17 mouse cellular contexts compared by ENCODE assay signal in genomic region chr7:118236949-118237348, GRCm38 (mm10). TPM values are rescaled to one million over a fixed set of nuclear protein-coding genes. Genes with fewer than 3 reads are reported as not detected.
DNase-seq lines count a peak whose midpoint lies in the region; ATAC-seq and TF ChIP-seq lines count a peak whose summit lies in the region.
"Had no signal": no experiment of that assay in that cellular context is flagged by ENCODE, and none has a peak within 500 bp of the region (broad histone marks: within the 10 kb centered on the region; RNA-seq: fewer than 3 reads in every experiment).

No protein-coding gene starts in this region.

- H3K36me3 ChIP-seq in kidney, adult 2 months (ENCODE audit: control insufficient read depth, insufficient read depth, low read length), result no peaks in the 10 kb centered on the region
- no peaks in the 10 kb centered on the region for H3K36me3 ChIP-seq in kidney, embryonic 14.5 days (ENCODE audit: control insufficient read depth, insufficient read depth, low read length)
- peaks cover 0 to 10% of the 10 kb centered on the region in 2 experiments for H3K36me3 ChIP-seq in CH12.LX (replicated peaks in 1 of 2; ENCODE audit: control insufficient read depth in 1 of 2, insufficient read depth in 1 of 2, low read length in 1 of 2)
- H3K36me3 ChIP-seq: embryonic facial prominence, embryonic 13.5 days; heart, embryonic 10.5 days; lung, embryonic 15.5 days; midbrain, embryonic 10.5 days; stomach, embryonic 15.5 days had no signal

- no peaks in the 10 kb centered on the region for H3K27me3 ChIP-seq in kidney, adult 2 months (replicated peaks; ENCODE audit: control insufficient read depth, insufficient read depth, low read length)
- no peaks in the 10 kb centered on the region for H3K27me3 ChIP-seq in kidney, embryonic 14.5 days (ENCODE audit: control insufficient read depth, insufficient read depth, low read length)
- no peaks in the 10 kb centered on the region for H3K27me3 ChIP-seq in CH12.LX (replicated peaks)
- H3K27me3 ChIP-seq: embryonic facial prominence, embryonic 13.5 days; lung, embryonic 15.5 days; stomach, embryonic 15.5 days had no signal

- peak; percentile 34; the same call in 1 of the 2 replicates for TF ChIP-seq CTCF in kidney, adult 2 months (conservative IDR thresholded peaks at IDR 0.05; ENCODE audit: insufficient read depth, insufficient read length, low read depth, low read length)
- peak; percentile 8; the same call in 1 of the 2 replicates for TF ChIP-seq CTCF in lung, adult 2 months (IDR thresholded peaks at IDR 0.05; ENCODE audit: insufficient read depth, low read length)
- TF ChIP-seq CTCF in CH12.LX (conservative IDR thresholded peaks at IDR 0.05 in 1 of 2, IDR thresholded peaks at IDR 0.05 in 1 of 2; ENCODE audit: low read depth in 2 of 2, low read length in 2 of 2), result peak in 1 of 2 experiments; percentile 25; a peak in 2 of 4 replicates
- 0 out of 2 replicates have a peak, but pooled peaks have one; percentile 8 for TF ChIP-seq CTCF in brain, embryonic 14.5 days (IDR thresholded peaks at IDR 0.05; ENCODE audit: borderline replicate concordance, extremely low read depth, insufficient read depth, insufficient read length)

- no peak overlapping the region for H3K4me2 ChIP-seq in kidney, embryonic 14.5 days (replicated peaks; ENCODE audit: low read depth, low read length)
- H3K4me2 ChIP-seq in CH12.LX (ENCODE audit: insufficient read depth, low read depth, poor library complexity, severe bottlenecking), result no peak overlapping the region
- H3K4me2 ChIP-seq: embryonic facial prominence, embryonic 13.5 days; lung, embryonic 15.5 days; stomach, embryonic 15.5 days had no signal

- H3K9me3 ChIP-seq in kidney, embryonic 14.5 days (ENCODE audit: control insufficient read depth, low read length), result no peaks in the 10 kb centered on the region
- no peaks in the 10 kb centered on the region for H3K9me3 ChIP-seq in CH12.LX (replicated peaks; ENCODE audit: low read length)
- H3K9me3 ChIP-seq: embryonic facial prominence, embryonic 13.5 days; heart, embryonic 10.5 days; limb, embryonic 10.5 days; lung, embryonic 15.5 days; midbrain, embryonic 10.5 days; stomach, embryonic 15.5 days had no signal

- no peak for TF ChIP-seq EP300 in CH12.LX (IDR thresholded peaks at IDR 0.05; ENCODE audit: low read length)

- no peak for DNase-seq in kidney, adult 2 months
- DNase-seq in lung, adult 2 months, result no peak
- no peak for DNase-seq in lung, postnatal 36 days
- no peak for DNase-seq in CH12.LX (ENCODE audit: extremely low read depth)
- DNase-seq in brain, embryonic 14.5 days (ENCODE audit: low read depth), result no peak
- no peak for DNase-seq in ovary, postnatal 36 days (ENCODE audit: low spot score)
- DNase-seq: gastrocnemius, postnatal 25 days; heart, postnatal 4 days; layer of hippocampus, postnatal 36 days had no signal

- peak; percentile 19 for TF ChIP-seq RAD21 in CH12.LX (IDR thresholded peaks at IDR 0.05; ENCODE audit: low read depth, low read length)

- H3K4me3 ChIP-seq in kidney, adult 2 months (ENCODE audit: insufficient read depth, low read depth, low read length), result no peak overlapping the region
- H3K4me3 ChIP-seq in kidney, embryonic 14.5 days (ENCODE audit: low read length), result no peak overlapping the region
- H3K4me3 ChIP-seq in lung, adult 2 months (replicated peaks; ENCODE audit: extremely low read depth, low read depth, low read length), result no peak overlapping the region
- no peak overlapping the region for H3K4me3 ChIP-seq in CH12.LX (replicated peaks in 1 of 3; ENCODE audit: low read depth in 2 of 3, low read length in 2 of 3, poor library complexity in 1 of 3)
- H3K4me3 ChIP-seq: embryonic facial prominence, embryonic 13.5 days; heart, embryonic 10.5 days; limb, embryonic 10.5 days; lung, embryonic 15.5 days; midbrain, embryonic 10.5 days; stomach, embryonic 15.5 days had no signal

- ATAC-seq in kidney, embryonic 14.5 days (ENCODE audit: low FRiP score, low TSS enrichment), result no peak
- ATAC-seq: CD4-positive, CD25-positive, alpha-beta regulatory T cell, adult 4 months had no signal

- H3K9ac ChIP-seq in kidney, embryonic 14.5 days (ENCODE audit: low read depth, low read length), result no peak overlapping the region
- H3K9ac ChIP-seq in CH12.LX (ENCODE audit: insufficient read depth, low read depth), result no peak overlapping the region
- H3K9ac ChIP-seq: embryonic facial prominence, embryonic 13.5 days; lung, embryonic 15.5 days; stomach, embryonic 15.5 days had no signal

- in situ Hi-C loops in CH12.LX (cut with MboI; ENCODE audit: low pct_ligation_motif_present, low pct_unique_long_range_greater_than_20kb, low sequenced_read_pairs), result no loop called here

- dilution Hi-C loops in CH12.LX (cut with MboI; ENCODE audit: extremely low pct_ligation_motif_present, extremely low pct_unique_long_range_greater_than_20kb, low sequenced_read_pairs), result no loop called here

- TF ChIP-seq POLR2A in kidney, adult 2 months (IDR thresholded peaks at IDR 0.05; ENCODE audit: low read depth, low read length), result no peak
- TF ChIP-seq POLR2A in lung, adult 2 months (IDR thresholded peaks at IDR 0.05; ENCODE audit: borderline replicate concordance, extremely low read depth, low read depth, low read length), result no peak
- no peak for TF ChIP-seq POLR2A in CH12.LX (IDR thresholded peaks at IDR 0.05; ENCODE audit: low read depth, low read length)
- no peak for TF ChIP-seq POLR2A in brain, embryonic 14.5 days (IDR thresholded peaks at IDR 0.05; ENCODE audit: borderline replicate concordance, extremely low read depth, insufficient read depth, insufficient read length, poor library complexity, severe bottlenecking)

- peaks cover 89% of the 10 kb centered on the region for H3K79me2 ChIP-seq in CH12.LX (replicated peaks; ENCODE audit: control insufficient read depth, extremely low read depth, insufficient read depth, poor library complexity, severe bottlenecking)

- peaks cover 23% of the 10 kb centered on the region for H3K4me1 ChIP-seq in kidney, adult 2 months (ENCODE audit: control insufficient read depth, insufficient read depth, low read length)
- H3K4me1 ChIP-seq in kidney, embryonic 14.5 days (ENCODE audit: control insufficient read depth, insufficient read depth, low read length), result peaks cover 6% of the 10 kb centered on the region
- H3K4me1 ChIP-seq in lung, adult 2 months (ENCODE audit: control insufficient read depth, insufficient read depth, low read length), result peaks cover 2% of the 10 kb centered on the region
- peaks cover 4 to 51% of the 10 kb centered on the region in 2 experiments; a peak in 2 of 4 replicates for H3K4me1 ChIP-seq in CH12.LX (ENCODE audit: control insufficient read depth in 1 of 2, insufficient read depth in 2 of 2)
- H3K4me1 ChIP-seq: heart, embryonic 10.5 days; stomach, embryonic 15.5 days had no signal

- no peak overlapping the region for H3K27ac ChIP-seq in kidney, adult 2 months (ENCODE audit: insufficient read depth, low read depth, low read length)
- no peak overlapping the region for H3K27ac ChIP-seq in kidney, embryonic 14.5 days (ENCODE audit: low read depth, low read length)
- H3K27ac ChIP-seq in CH12.LX (ENCODE audit: insufficient read depth, low read depth), result no peak overlapping the region
- H3K27ac ChIP-seq: embryonic facial prominence, embryonic 13.5 days; heart, embryonic 10.5 days; limb, embryonic 10.5 days; lung, embryonic 15.5 days; midbrain, embryonic 10.5 days; stomach, embryonic 15.5 days had no signal

TF ChIP-seq in CH12.LX, 34 proteins besides CTCF, POLR2A, EP300 and RAD21:
- TF ChIP-seq MAFK (IDR thresholded peaks at IDR 0.05; ENCODE audit: insufficient replicate concordance, low read length), result no peak
- no peak for TF ChIP-seq NELFE (IDR thresholded peaks at IDR 0.05; ENCODE audit: low read depth, low read length)
- TF ChIP-seq USF1 (IDR thresholded peaks at IDR 0.05; ENCODE audit: low read depth, low read length), result no peak
- TF ChIP-seq ZNF384 (IDR thresholded peaks at IDR 0.05; ENCODE audit: low read depth, low read length), result no peak
- TF ChIP-seq ELF1 (IDR thresholded peaks at IDR 0.05; ENCODE audit: low read depth, low read length), result no peak
- TF ChIP-seq MXI1 (IDR thresholded peaks at IDR 0.05; ENCODE audit: low read depth, low read length), result no peak
- TF ChIP-seq NRF1 (IDR thresholded peaks at IDR 0.05; ENCODE audit: low read depth, low read length), result no peak
- TF ChIP-seq SIN3A (IDR thresholded peaks at IDR 0.05; ENCODE audit: low read length), result no peak

RNA-seq across cellular contexts. Expression of gene Smg1, which starts 6.5 kb away (rescaled TPM):
- polyA plus RNA-seq in kidney, adult 2 months (2012; rRNA removed), result 15.5 and 17.8 TPM in 2 replicates
- 17.7 and 35.3 TPM in 2 replicates for polyA plus RNA-seq in kidney, embryonic 14.5 days (2014; fragmentation: Nextera tagmentation; extraction: Ambion mirVana)
- polyA plus RNA-seq in lung, adult 2 months (2012; rRNA removed), result 21.8 and 24.9 TPM in 2 replicates
- total RNA-seq in CH12.LX (2012; rRNA removed) (28.0 and 29.2 TPM in 2 replicates), CH12.LX (2014; rRNA removed) (16.1 and 17.7 TPM in 2 replicates)
- 33.2 and 35.0 TPM in 2 replicates for polyA plus RNA-seq in CH12.LX (2012; ENCODE audit: insufficient read length, low read depth)
- polyA plus RNA-seq in brain, embryonic 14.5 days (2012; rRNA removed), result 49.9 and 65.0 TPM in 2 replicates
